Mouse (Mus musculus) testis, adult 10 weeks (tissue): ENCODE results near the gene Kdm7a. TPM values are rescaled to one million over a fixed set of nuclear protein-coding genes. Genes with fewer than 3 reads are reported as not detected.

Experiments
- polyA plus RNA-seq: library from polyadenylated mRNA; stranded (reverse); fragments of 350-450 nt; fragmentation: Illumina TruSeq; extraction: RNeasy Lipid Tissue Mini Kit (QIAGEN cat#74804); gene quantifications from one replicate; pipeline ENCODE4 v1.2.3, GENCODE M21; 2014; ENCODE audit warnings: low read depth, low replicate concordance

Kdm7a gene
- 44.3 TPM for polyA plus RNA-seq

DNA sequence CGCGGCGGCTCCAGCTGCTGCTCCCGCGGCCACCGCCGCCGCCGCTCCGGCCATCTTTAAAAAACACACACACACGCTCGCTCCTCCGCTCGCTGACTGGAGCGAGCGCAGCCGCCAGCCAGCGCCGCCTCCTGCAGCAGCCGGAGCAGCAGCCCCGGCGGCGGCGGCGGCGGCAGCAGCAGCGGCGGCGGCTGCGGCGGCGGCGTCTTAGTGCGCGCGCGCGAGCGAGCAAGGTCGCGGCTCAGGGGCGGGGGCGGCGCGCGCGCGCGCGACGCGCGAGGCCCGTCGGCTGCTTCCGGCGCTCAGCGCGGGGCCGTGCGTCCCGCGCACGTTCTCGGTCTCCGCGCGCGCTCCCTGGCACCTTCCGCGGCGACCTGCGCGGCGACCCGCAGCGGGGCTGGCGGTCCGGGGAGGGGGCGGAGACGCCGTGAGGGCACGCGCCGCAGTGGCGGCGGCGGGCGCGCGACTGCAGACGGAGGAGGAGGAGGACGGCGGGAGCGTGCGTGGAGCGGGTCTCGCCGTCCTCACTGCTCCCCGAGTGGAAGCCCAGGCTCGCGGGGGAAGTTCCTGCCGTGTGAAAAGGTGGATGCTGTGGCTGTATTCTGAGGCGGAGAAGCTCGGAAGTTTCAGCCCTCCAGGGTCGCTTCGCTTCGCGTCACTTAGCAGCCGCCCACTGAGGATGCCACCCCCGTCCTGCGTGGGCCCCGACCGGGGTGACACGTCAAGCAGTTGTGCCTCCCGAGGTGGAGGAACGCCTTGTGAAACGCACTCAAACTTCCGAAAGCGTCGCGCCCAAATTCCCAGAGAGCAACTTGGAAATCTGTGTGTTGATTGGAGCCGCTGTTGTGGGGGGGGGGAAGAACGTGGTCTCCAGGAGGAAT is at the start of gene Kdm7a:
Kdm7a (minus strand) TSS at position 209 of the 881 bp plus-strand sequence.

DNA sequence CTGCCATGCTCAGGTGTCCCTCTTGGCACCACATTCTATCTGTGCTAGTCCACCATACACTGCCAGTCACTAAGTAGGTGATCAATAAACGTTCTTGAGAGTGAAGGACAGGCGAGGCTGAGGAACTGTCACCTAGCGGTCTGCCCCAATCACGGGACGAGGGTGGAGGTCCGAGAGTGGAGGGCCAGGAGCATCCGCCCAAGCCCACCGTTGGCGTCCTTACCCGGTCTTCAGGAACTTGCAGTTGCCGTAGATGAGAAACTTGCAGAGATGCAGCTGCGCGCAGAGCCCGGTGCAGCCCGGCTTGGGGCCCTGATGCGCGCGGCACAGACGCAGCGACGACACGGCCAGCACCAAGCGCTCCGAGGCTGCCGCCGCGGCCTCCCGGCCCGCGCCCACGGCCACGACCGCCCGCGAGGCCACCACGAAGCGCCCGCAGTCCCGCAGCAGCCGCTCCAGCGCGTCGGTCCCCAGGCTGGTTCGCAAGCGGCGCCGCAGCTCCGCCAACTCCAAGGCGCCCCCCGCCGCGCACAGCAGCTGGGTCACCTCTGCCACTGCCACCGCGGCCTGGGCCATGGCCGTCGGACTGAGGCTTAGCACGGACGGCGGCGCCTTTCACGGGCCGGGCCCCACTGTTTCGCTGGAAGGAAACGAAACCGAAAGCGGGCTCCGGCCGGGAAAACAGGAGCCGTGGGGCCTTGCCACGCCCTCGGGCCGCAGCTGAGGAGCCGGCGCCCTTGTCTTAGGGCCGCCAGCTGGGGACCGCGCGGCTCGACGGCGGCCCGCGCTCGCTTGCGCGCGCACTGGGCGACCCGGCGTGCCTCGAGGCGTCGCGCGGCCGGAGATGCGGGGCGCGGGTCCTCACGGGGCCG is 88.8 kb downstream of the Kdm7a start, which contains the start of gene Parp12:
Parp12 (minus strand) TSS at position 766 of the 872 bp plus-strand sequence.

Other genes starting within 250 kb of the Kdm7a start
- 40.4 TPM for gene Parp12, start 88.4 kb downstream of the Kdm7a start, polyA plus RNA-seq
- gene Slc37a3, start 170.9 kb upstream of the Kdm7a start, polyA plus RNA-seq = 7.8 TPM
- 0.17 TPM for gene Rab19, start 174.4 kb upstream of the Kdm7a start, polyA plus RNA-seq
- 291 TPM for gene Mkrn1, start 213.7 kb upstream of the Kdm7a start, polyA plus RNA-seq